8 mouse cellular contexts compared by ENCODE assay signal in the genomic region with DNA sequence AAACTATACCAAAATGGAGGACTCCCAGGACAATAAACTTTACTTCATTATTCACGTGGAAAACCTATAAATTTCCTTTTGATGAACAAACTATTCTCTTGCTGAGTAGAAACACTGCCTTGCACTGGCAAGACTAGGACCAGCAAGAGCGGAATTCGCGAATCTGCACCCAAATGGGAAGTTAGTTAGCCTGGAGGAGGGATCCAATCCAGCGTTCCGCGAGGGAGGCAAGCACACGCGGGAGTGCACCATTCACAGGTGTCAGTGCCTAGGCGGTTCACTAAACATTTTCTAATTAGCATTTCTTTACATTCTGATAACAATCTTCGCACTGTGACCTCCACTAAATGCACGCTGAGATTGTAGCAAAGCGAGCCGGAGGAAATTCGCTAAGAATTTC. TPM values are rescaled to one million over a fixed set of nuclear protein-coding genes. Genes with fewer than 3 reads are reported as not detected.
DNase-seq lines count a peak whose midpoint lies in the region; ATAC-seq and TF ChIP-seq lines count a peak whose summit lies in the region.

No protein-coding gene starts in this region.

- peaks cover 4% of the 10 kb centered on the region; the same call in 1 of the 2 replicates for H3K9me3 ChIP-seq in forebrain, embryonic 10.5 days
- no peaks in the 10 kb centered on the region for H3K9me3 ChIP-seq in midbrain, postnatal 0 days (ENCODE audit: low read length)

- peak overlapping the region; percentile 97 for H3K4me3 ChIP-seq in gastrocnemius, adult 2 months
- peak overlapping the region; percentile 99 for H3K4me3 ChIP-seq in forebrain, embryonic 10.5 days
- H3K4me3 ChIP-seq in midbrain, postnatal 0 days (ENCODE audit: low read depth, low read length) = peak overlapping the region; percentile 95

- TF ChIP-seq CTCF in gastrocnemius, adult 2 months (IDR thresholded peaks at IDR 0.05) = no peak
- TF ChIP-seq CTCF in midbrain, postnatal 0 days (IDR thresholded peaks at IDR 0.05) = no peak

- 3% methylated on average over 15 of the region's 15 CpGs for WGBS in forebrain, embryonic 10.5 days
- 3% methylated on average over 15 of the region's 15 CpGs for whole genome bisulfite sequencing in midbrain, postnatal 0 days

- intact Hi-C loops in gastrocnemius, adult 2 months (cut with DNase I) = loop anchor here (5.0 kb wide), 2 partner anchors 46 to 66 kb away; no protein-coding TSS in a partner anchor

- H3K27ac ChIP-seq in gastrocnemius, adult 2 months = peak overlapping the region; percentile 91
- H3K27ac ChIP-seq in forebrain, embryonic 10.5 days = no peak overlapping the region
- H3K27ac ChIP-seq in midbrain, postnatal 0 days (ENCODE audit: low read depth, low read length) = no peak overlapping the region

- H3K4me1 ChIP-seq in forebrain, embryonic 10.5 days = peaks cover 40% of the 10 kb centered on the region
- no peaks in the 10 kb centered on the region for H3K4me1 ChIP-seq in midbrain, postnatal 0 days (ENCODE audit: insufficient read depth, low read length)

- peaks cover 17% of the 10 kb centered on the region for H3K27me3 ChIP-seq in forebrain, embryonic 10.5 days (ENCODE audit: poor library complexity, severe bottlenecking)
- H3K27me3 ChIP-seq in midbrain, postnatal 0 days (ENCODE audit: insufficient read depth, low read length) = no peaks in the 10 kb centered on the region; the same call in none of the 2 replicates

- ATAC-seq in midbrain, postnatal 0 days (ENCODE audit: low FRiP score) = no peak

- H3K9ac ChIP-seq in midbrain, postnatal 0 days (replicated peaks; ENCODE audit: low read length, poor library complexity, severe bottlenecking) = no peak overlapping the region

- H3K36me3 ChIP-seq in forebrain, embryonic 10.5 days (replicated peaks) = peaks cover 6% of the 10 kb centered on the region
- no peaks in the 10 kb centered on the region for H3K36me3 ChIP-seq in midbrain, postnatal 0 days (ENCODE audit: insufficient read depth, low read length)

- no peak for DNase-seq in gastrocnemius, adult 2 months
- DNase-seq in gastrocnemius, adult 8-10 months (ENCODE audit: low spot score in 2 of 2) = no peak
- peak; percentile 53 for DNase-seq in ES-CJ7 (ENCODE audit: low read depth, low spot score)
- no peak for DNase-seq in forebrain, embryonic 10.5 days (ENCODE audit: extremely low spot score, low spot score)
- peak; percentile 44 for DNase-seq in kidney, postnatal 14 days
- peak; percentile 34 for DNase-seq in midbrain, postnatal 0 days (ENCODE audit: low spot score)
- no peak for DNase-seq in thymus, postnatal 10 days (ENCODE audit: low spot score in 2 of 2)
- DNase-seq in gastrocnemius, postnatal 4 days (ENCODE audit: low spot score in 2 of 2) = no peak

- H3K4me2 ChIP-seq in midbrain, postnatal 0 days (ENCODE audit: low read depth, low read length, poor library complexity, severe bottlenecking) = peak overlapping the region; percentile 63

RNA-seq across cellular contexts. Expression of a gene that starts 1.4 kb away (rescaled TPM):
- total RNA-seq in gastrocnemius, adult 2 months (2021) = 1 to 10 TPM; 4.9 to 6.7 TPM
- total RNA-seq in gastrocnemius, adult 8-10 months (2022) = 1 to 10 TPM; 3.3 to 5.3 (median 4.1) TPM
- polyA plus RNA-seq in forebrain, embryonic 10.5 days (2016; fragmentation: Nextera tagmentation; extraction: Ambion mirVana) = 17.5 and 18.3 TPM in 2 replicates
- total RNA-seq in midbrain, postnatal 0 days (2014; rRNA removed) = 25.8 and 29.8 TPM in 2 replicates
- polyA plus RNA-seq in midbrain, postnatal 0 days (2015; fragmentation: Nextera tagmentation; extraction: Ambion mirVana) = 16.7 and 18.4 TPM in 2 replicates
- 10 to 100 TPM; 10.1 to 12.0 TPM for total RNA-seq in gastrocnemius, postnatal 4 days (2021)

RNA-seq across cellular contexts. Expression of a gene that starts 35.2 kb away (rescaled TPM):
- total RNA-seq in gastrocnemius, adult 2 months (2021) = not detected
- not detected for total RNA-seq in gastrocnemius, adult 8-10 months (2022)
- polyA plus RNA-seq in forebrain, embryonic 10.5 days (2016; fragmentation: Nextera tagmentation; extraction: Ambion mirVana) = 0.25 TPM in 1 of 2 replicates, not detected in the other
- total RNA-seq in midbrain, postnatal 0 days (2014; rRNA removed) = not detected in 2 replicates
- polyA plus RNA-seq in midbrain, postnatal 0 days (2015; fragmentation: Nextera tagmentation; extraction: Ambion mirVana) = not detected in 2 replicates
- not detected for total RNA-seq in gastrocnemius, postnatal 4 days (2021)

RNA-seq across cellular contexts. Expression of a gene that starts 39.1 kb away (rescaled TPM):
- 10 to 100 TPM; 47.0 to 52.5 TPM for total RNA-seq in gastrocnemius, adult 2 months (2021)
- 10 to 100 TPM; 43.7 to 49.1 (median 45.8) TPM for total RNA-seq in gastrocnemius, adult 8-10 months (2022)
- polyA plus RNA-seq in forebrain, embryonic 10.5 days (2016; fragmentation: Nextera tagmentation; extraction: Ambion mirVana) = 151 and 158 TPM in 2 replicates
- total RNA-seq in midbrain, postnatal 0 days (2014; rRNA removed) = 69.5 and 85.6 TPM in 2 replicates
- polyA plus RNA-seq in midbrain, postnatal 0 days (2015; fragmentation: Nextera tagmentation; extraction: Ambion mirVana) = 112 and 116 TPM in 2 replicates
- total RNA-seq in gastrocnemius, postnatal 4 days (2021) = 10 to 100 TPM; 86.8 to 93.0 TPM

Comparison
In these comparisons a context has a peak if more than half of its experiments do, and no peak if none do; other contexts are left out.
1. DNase-seq: peak in ES-CJ7 (single experiment), kidney, postnatal 14 days (single experiment) and midbrain, postnatal 0 days (single experiment); none in gastrocnemius, adult 2 months (single experiment), gastrocnemius, adult 8-10 months (0 of 2), forebrain, embryonic 10.5 days (single experiment), thymus, postnatal 10 days (0 of 2) and gastrocnemius, postnatal 4 days (0 of 2).
2. Peak in every context shown above with its lines, with median percentiles within 50 percentile points of each other: H3K4me3 ChIP-seq.